Mouse (Mus musculus): ENCODE results near the gene Tmem140. TPM values are rescaled to one million over a fixed set of nuclear protein-coding genes. Genes with fewer than 3 reads are reported as not detected.

Tmem140 gene
- 12.6 and 17.0 TPM in 2 replicates for polyA plus RNA-seq (2015; fragmentation: Nextera tagmentation; extraction: Ambion mirVana)

DNA sequence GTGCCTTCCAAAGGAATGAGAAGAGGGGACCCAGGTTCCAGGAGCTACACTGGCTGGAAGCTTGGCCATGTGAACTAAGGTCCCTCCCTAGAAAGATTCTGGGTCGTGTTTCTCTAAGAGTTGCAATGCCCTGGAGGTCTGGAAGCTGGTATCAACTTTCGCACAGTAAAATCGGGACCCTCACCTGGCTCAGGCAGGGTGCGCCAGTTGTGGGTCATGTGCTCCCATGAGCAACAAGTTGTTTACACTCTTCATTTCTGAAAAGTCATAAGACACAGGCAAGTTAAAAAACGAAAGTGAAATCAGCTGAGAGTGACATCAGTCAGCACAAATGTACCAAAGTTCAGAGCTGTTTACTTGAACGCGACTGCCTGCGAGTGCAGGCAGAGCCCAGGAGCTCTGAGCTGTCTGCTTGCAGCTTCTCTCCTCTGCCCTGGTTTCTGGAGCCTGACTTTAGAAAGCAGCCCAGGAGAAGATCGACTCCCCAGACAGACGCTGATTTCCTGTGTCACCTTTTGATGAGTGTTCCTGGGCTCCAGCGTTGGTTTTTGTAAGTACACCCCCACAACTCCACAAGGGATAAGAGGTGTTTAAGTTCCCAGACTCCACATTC is at the start of gene Tmem140:
TSS of gene Tmem140 (plus strand) at position 356 of the 613 bp plus-strand sequence.
- Histone ChIP-seq H3K27ac (ENCODE audit: low read depth) (peak within 1 kb of the TSS; percentile 92), H3K36me3 (replicated peaks; ENCODE audit: insufficient read depth, low read length) (0 out of 2 replicates have a peak, but pooled peaks cover 2% of the 10 kb centered on the region), H3K4me2 (ENCODE audit: low read depth, low read length) (peak within 1 kb of the TSS; percentile 74), H3K9ac (replicated peaks) (peak within 1 kb of the TSS; percentile 66), H3K27me3 (ENCODE audit: insufficient read depth, low read length) (no peaks in the 10 kb centered on the region), H3K9me3 (ENCODE audit: low read length) (no peaks in the 10 kb centered on the region), H3K4me3 (ENCODE audit: low read depth, low read length) (peak within 1 kb of the TSS; percentile 53), H3K4me1 (ENCODE audit: insufficient read depth) (peaks cover 33% of the 10 kb centered on the region)
- DNase-seq (peak; percentile 55), ATAC-seq (peak; percentile 85)
- 10% methylated on average over 11 of the region's 11 CpGs for WGBS (ENCODE audit: insufficient replicate concordance)
- TF ChIP-seq CTCF (IDR thresholded peaks at IDR 0.05; ENCODE audit: low read depth): no peak
- TF ChIP-seq EP300 (IDR thresholded peaks at IDR 0.05; ENCODE audit: low read depth): peak; percentile 82

DNA sequence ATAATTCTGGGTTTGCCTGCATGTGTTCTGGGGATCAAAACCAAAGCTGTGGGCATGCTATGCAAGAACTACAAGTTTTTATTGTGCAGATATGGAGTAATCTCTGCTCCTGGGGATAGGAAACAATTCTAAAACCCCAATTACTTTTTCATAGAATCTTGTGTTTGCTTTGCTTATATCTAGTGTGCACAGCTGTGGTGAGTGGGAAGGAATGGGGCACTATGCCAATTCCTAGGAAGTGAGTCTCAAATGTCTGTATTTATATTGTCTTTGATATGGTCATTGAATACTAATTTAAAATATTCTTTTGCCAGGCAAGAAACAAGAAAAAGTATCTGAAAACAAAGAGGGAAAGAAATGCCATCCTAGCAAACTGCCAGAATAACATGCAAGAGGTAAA is 38.5 kb upstream of the Tmem140 start:
- no peak for DNase-seq
- ATAC-seq: no peak
- H3K27ac ChIP-seq (ENCODE audit: low read depth): no peak overlapping the region
- no peaks in the 10 kb centered on the region; the same call in 1 of the 2 replicates for H3K9me3 ChIP-seq (ENCODE audit: low read length)
- H3K4me1 ChIP-seq (ENCODE audit: insufficient read depth): no peaks in the 10 kb centered on the region
- H3K9ac ChIP-seq (replicated peaks): no peak overlapping the region
- TF ChIP-seq CTCF (IDR thresholded peaks at IDR 0.05; ENCODE audit: low read depth) (no peak), EP300 (IDR thresholded peaks at IDR 0.05; ENCODE audit: low read depth) (no peak)
- H3K4me3 ChIP-seq (ENCODE audit: low read depth, low read length): no peak overlapping the region
- H3K36me3 ChIP-seq (replicated peaks; ENCODE audit: insufficient read depth, low read length): no peaks in the 10 kb centered on the region
- no peak overlapping the region for H3K4me2 ChIP-seq (ENCODE audit: low read depth, low read length)
- no peaks in the 10 kb centered on the region for H3K27me3 ChIP-seq (ENCODE audit: insufficient read depth, low read length)

DNA sequence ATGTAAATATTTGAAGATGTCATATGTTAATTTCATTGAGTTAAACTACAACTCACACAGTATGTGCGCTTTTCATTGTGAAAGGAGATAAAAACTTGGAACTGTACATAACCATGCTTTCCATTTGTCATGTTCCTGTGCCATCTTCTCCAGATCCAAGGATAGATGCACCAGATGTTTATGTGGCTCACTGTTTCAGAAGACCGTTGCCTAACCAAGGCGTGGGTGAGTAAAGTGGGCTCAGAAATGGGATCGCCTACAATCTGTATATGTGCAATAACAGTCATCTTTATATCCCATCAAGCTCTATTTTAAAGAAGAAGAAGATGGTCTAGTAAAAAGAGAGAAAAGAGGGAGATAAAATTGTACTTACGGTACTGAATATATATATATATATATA is 30.6 kb upstream of the Tmem140 start:
- Histone ChIP-seq H3K27ac (ENCODE audit: low read depth) (no peak overlapping the region), H3K4me1 (ENCODE audit: insufficient read depth) (no peaks in the 10 kb centered on the region), H3K27me3 (ENCODE audit: insufficient read depth, low read length) (no peaks in the 10 kb centered on the region), H3K9me3 (ENCODE audit: low read length) (no peaks in the 10 kb centered on the region), H3K4me2 (ENCODE audit: low read depth, low read length) (no peak overlapping the region), H3K9ac (replicated peaks) (no peak overlapping the region), H3K36me3 (replicated peaks; ENCODE audit: insufficient read depth, low read length) (no peaks in the 10 kb centered on the region), H3K4me3 (ENCODE audit: low read depth, low read length) (no peak overlapping the region)
- WGBS (ENCODE audit: insufficient replicate concordance): 89% methylated on average over 5 of the region's 5 CpGs
- TF ChIP-seq CTCF (IDR thresholded peaks at IDR 0.05; ENCODE audit: low read depth): no peak
- no peak for TF ChIP-seq EP300 (IDR thresholded peaks at IDR 0.05; ENCODE audit: low read depth)
- no peak for ATAC-seq
- DNase-seq: no peak

DNA sequence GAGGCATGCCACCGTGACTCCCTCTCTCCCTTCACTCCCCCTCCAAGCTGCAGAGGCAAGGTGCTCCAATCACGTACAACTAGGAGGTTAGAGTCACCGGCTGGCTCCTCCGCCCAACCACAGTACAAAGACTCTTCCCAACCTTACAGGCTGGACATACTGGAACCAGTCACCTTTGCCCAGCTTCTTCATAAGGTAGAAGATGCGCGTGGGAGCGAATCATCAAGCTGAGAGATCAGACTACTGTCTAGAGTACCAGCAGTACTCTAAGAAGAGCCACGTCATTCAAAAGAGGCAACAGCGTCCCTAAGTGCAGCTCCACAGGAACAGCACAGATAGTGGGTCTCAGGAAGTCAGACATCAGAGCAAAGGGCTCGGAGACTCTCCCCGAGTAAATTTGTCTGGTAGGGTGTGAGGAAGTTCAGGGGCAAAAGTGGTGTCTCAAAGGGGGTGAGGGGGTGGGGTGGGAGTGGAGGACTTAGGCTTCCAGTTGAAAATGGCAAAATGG is 1.3 kb upstream of the Tmem140 start:
- WGBS (ENCODE audit: insufficient replicate concordance): 73% methylated on average over 11 of the region's 11 CpGs
- Histone ChIP-seq H3K4me2 (ENCODE audit: low read depth, low read length) (0 out of 2 replicates have a peak overlapping the region, but pooled peaks have one; percentile 74), H3K9ac (replicated peaks) (no peak overlapping the region), H3K27ac (ENCODE audit: low read depth) (peak overlapping the region; percentile 92), H3K36me3 (replicated peaks; ENCODE audit: insufficient read depth, low read length) (no peaks in the 10 kb centered on the region), H3K9me3 (ENCODE audit: low read length) (no peaks in the 10 kb centered on the region), H3K4me3 (ENCODE audit: low read depth, low read length) (no peak overlapping the region), H3K4me1 (ENCODE audit: insufficient read depth) (peaks cover 20% of the 10 kb centered on the region), H3K27me3 (ENCODE audit: insufficient read depth, low read length) (no peaks in the 10 kb centered on the region)
- no peak for DNase-seq
- TF ChIP-seq CTCF (IDR thresholded peaks at IDR 0.05; ENCODE audit: low read depth) (0 out of 2 replicates have a peak, but pooled peaks have one; percentile 17), EP300 (IDR thresholded peaks at IDR 0.05; ENCODE audit: low read depth) (no peak)
- no peak for ATAC-seq

DNA sequence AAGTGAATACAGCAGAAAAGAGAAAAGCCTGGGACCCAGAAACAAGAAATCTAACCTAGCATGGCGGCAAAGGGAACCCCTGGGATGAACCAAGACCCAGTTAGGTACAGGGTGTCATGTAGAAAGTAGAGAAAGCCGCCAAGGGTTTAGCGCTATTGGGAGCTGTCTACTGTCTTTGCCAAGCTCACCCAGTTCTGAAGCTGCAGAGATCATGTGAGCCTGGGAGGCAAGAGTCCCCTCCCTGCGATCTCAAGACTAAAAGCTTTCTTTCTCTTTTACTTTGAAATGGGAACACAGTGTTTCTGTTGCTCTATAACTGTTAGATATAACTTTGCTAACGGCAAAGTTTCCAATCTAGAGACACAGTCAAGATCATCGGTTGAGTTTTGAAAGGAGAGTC is 565 bp upstream of the Tmem140 start:
- H3K27ac ChIP-seq (ENCODE audit: low read depth): peak overlapping the region; percentile 92
- peak overlapping the region; percentile 53 for H3K4me3 ChIP-seq (ENCODE audit: low read depth, low read length)
- peak overlapping the region; percentile 74 for H3K4me2 ChIP-seq (ENCODE audit: low read depth, low read length)
- H3K36me3 ChIP-seq (replicated peaks; ENCODE audit: insufficient read depth, low read length): 0 out of 2 replicates have a peak, but pooled peaks cover 2% of the 10 kb centered on the region
- peaks cover 28% of the 10 kb centered on the region for H3K4me1 ChIP-seq (ENCODE audit: insufficient read depth)
- TF ChIP-seq CTCF (IDR thresholded peaks at IDR 0.05; ENCODE audit: low read depth): no peak
- no peak for TF ChIP-seq EP300 (IDR thresholded peaks at IDR 0.05; ENCODE audit: low read depth)
- no peaks in the 10 kb centered on the region for H3K9me3 ChIP-seq (ENCODE audit: low read length)
- peak overlapping the region; percentile 66 for H3K9ac ChIP-seq (replicated peaks)
- peak; percentile 31 for DNase-seq
- no peaks in the 10 kb centered on the region for H3K27me3 ChIP-seq (ENCODE audit: insufficient read depth, low read length)
- ATAC-seq: peak; percentile 28
- WGBS (ENCODE audit: insufficient replicate concordance): 64% methylated on average over 6 of the region's 6 CpGs

DNA sequence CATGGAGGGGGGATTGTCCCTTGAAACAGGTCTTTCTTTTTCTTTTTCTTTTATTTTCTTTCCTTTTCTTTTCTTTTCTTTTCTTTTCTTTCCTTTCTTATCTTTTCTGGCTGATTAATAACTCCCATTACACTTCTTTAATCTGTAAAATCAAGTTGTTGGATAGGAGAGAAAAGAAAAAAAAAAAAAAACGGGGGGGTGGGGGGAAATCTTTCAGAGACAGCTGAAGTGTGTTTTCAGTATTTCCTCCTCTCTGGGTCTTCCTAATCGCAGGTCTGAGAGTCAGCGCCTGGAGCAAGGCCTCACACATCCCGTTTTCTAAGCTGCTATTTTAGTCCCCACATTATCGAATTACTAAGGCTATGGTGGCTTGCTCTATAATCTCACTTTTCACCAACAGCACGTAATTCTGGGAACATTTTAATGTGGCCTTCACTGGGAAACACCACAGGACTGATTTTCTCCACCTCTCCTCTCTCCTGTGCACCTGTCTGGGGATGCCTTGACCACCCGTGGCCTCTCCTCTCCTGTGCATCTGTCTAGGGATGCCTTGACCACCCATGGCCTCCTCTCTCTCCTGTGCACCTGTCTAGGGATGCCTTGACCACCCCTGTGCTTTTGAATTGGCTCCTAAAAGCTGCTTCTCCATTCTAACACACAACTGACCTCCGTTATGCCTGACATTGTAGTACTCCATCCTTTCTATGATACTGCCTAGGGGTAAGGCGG is 1.0 kb downstream of the Tmem140 start:
- H3K36me3 ChIP-seq (replicated peaks; ENCODE audit: insufficient read depth, low read length): 0 out of 2 replicates have a peak, but pooled peaks cover 2% of the 10 kb centered on the region
- peaks cover 42% of the 10 kb centered on the region for H3K4me1 ChIP-seq (ENCODE audit: insufficient read depth)
- DNase-seq: no peak
- no peak for ATAC-seq
- H3K4me2 ChIP-seq (ENCODE audit: low read depth, low read length): peak overlapping the region; percentile 74
- H3K9ac ChIP-seq (replicated peaks): peak overlapping the region; percentile 66
- peak overlapping the region; percentile 53 for H3K4me3 ChIP-seq (ENCODE audit: low read depth, low read length)
- peak overlapping the region; percentile 92 for H3K27ac ChIP-seq (ENCODE audit: low read depth)
- 50% methylated on average over 9 of the region's 9 CpGs for WGBS (ENCODE audit: insufficient replicate concordance)
- H3K27me3 ChIP-seq (ENCODE audit: insufficient read depth, low read length): no peaks in the 10 kb centered on the region
- no peak for TF ChIP-seq EP300 (IDR thresholded peaks at IDR 0.05; ENCODE audit: low read depth)
- TF ChIP-seq CTCF (IDR thresholded peaks at IDR 0.05; ENCODE audit: low read depth): no peak
- H3K9me3 ChIP-seq (ENCODE audit: low read length): no peaks in the 10 kb centered on the region
